Mouse (Mus musculus): ENCODE data around the gene Hist2h2ac. TPM values are rescaled to one million over a fixed set of nuclear protein-coding genes. Genes with fewer than 3 reads are reported as not detected.
"Not testable (repeated sequence)": the region's sequence is repeated elsewhere in the genome, so short reads cannot be mapped to it uniquely, and the experiment has no call there.

Gene Hist2h2ac
- total and polyA plus RNA-seq, 2 experiments from 2014 or later = 1.9 to 471 TPM

GRCm38 (mm10) chr3:96179531-96179930, 41.1 kb downstream of the Hist2h2ac start:
- no peak overlapping the region for H3K27ac ChIP-seq (ENCODE audit: low read depth, low read length)

GRCm38 (mm10) chr3:96178902-96179301, 41.8 kb downstream of the Hist2h2ac start:
- Histone ChIP-seq H3K9ac (no peak overlapping the region), H3K4me3 (ENCODE audit: low read depth, low read length) (no peak overlapping the region), H3K9me3 (ENCODE audit: low read length) (no peaks in the 10 kb centered on the region), H3K27ac (ENCODE audit: low read depth, low read length) (no peak overlapping the region), H3K27me3 (ENCODE audit: insufficient read depth, low read length) (no peaks in the 10 kb centered on the region), H3K4me2 (ENCODE audit: low read depth) (no peak overlapping the region), H3K36me3 (ENCODE audit: insufficient read depth) (peaks cover 39% of the 10 kb centered on the region), H3K4me1 (ENCODE audit: insufficient read depth) (peaks cover 4% of the 10 kb centered on the region)
- ATAC-seq = no peak
- TF ChIP-seq CTCF (IDR thresholded peaks at IDR 0.05; ENCODE audit: low read depth) = no peak
- 86% methylated on average over 2 of the region's 2 CpGs for WGBS
- DNase-seq = no peak

More at GRCm38 (mm10) chr3:96179531-96179930, 41.1 kb downstream of the Hist2h2ac start:
- ATAC-seq = no peak
- Histone ChIP-seq H3K9ac (no peak overlapping the region), H3K36me3 (ENCODE audit: insufficient read depth) (peaks cover 33% of the 10 kb centered on the region), H3K27me3 (ENCODE audit: insufficient read depth, low read length) (no peaks in the 10 kb centered on the region), H3K9me3 (ENCODE audit: low read length) (no peaks in the 10 kb centered on the region), H3K4me2 (ENCODE audit: low read depth) (no peak overlapping the region), H3K4me1 (ENCODE audit: insufficient read depth) (peaks cover 4% of the 10 kb centered on the region), H3K4me3 (ENCODE audit: low read depth, low read length) (no peak overlapping the region)
- 47% methylated on average over 4 of the region's 4 CpGs for WGBS
- no peak for DNase-seq
- TF ChIP-seq CTCF (IDR thresholded peaks at IDR 0.05; ENCODE audit: low read depth) = no peak

GRCm38 (mm10) chr3:96178427-96178826, 42.3 kb downstream of the Hist2h2ac start:
- Histone ChIP-seq H3K4me1 (ENCODE audit: insufficient read depth) (peaks cover 4% of the 10 kb centered on the region), H3K36me3 (ENCODE audit: insufficient read depth) (peaks cover 39% of the 10 kb centered on the region), H3K27ac (ENCODE audit: low read depth, low read length) (no peak overlapping the region), H3K9me3 (ENCODE audit: low read length) (no peaks in the 10 kb centered on the region), H3K27me3 (ENCODE audit: insufficient read depth, low read length) (no peaks in the 10 kb centered on the region), H3K4me2 (ENCODE audit: low read depth) (no peak overlapping the region), H3K4me3 (ENCODE audit: low read depth, low read length) (no peak overlapping the region), H3K9ac (no peak overlapping the region)
- DNase-seq (no peak), ATAC-seq (no peak)
- WGBS = 93% methylated on average over 4 of the region's 4 CpGs
- TF ChIP-seq CTCF (IDR thresholded peaks at IDR 0.05; ENCODE audit: low read depth) = no peak

DNA sequence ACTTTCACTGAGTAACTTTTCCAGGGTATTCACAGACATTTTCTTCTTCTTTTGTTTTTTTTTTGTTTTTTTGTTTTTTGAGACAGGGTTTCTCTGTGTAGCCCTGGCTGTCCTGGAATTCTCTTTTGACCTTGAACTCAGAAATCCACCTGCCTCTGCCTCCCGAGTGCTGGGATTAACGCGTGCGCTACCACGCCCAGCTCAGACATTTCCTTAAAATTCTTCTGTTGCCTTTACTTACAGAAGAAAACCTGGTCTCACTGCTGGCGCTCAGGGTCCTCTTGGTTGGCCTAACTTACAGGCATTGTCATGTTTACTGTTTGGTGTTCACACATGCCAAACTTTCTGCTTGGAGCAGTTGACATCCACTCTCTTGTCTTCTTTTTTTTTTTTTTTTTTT, 45.4 kb downstream of the Hist2h2ac start:
- no peak overlapping the region for H3K27ac ChIP-seq (ENCODE audit: low read depth, low read length)
- H3K36me3 ChIP-seq (ENCODE audit: insufficient read depth) = peaks cover 39% of the 10 kb centered on the region
- WGBS = 93% methylated on average over 6 of the region's 6 CpGs
- H3K9ac ChIP-seq = no peak overlapping the region
- H3K4me3 ChIP-seq (ENCODE audit: low read depth, low read length) = no peak overlapping the region
- no peak overlapping the region for H3K4me2 ChIP-seq (ENCODE audit: low read depth)
- no peak for ATAC-seq
- H3K4me1 ChIP-seq (ENCODE audit: insufficient read depth) = peaks cover 8% of the 10 kb centered on the region
- DNase-seq = no peak
- no peaks in the 10 kb centered on the region for H3K9me3 ChIP-seq (ENCODE audit: low read length)
- no peak for TF ChIP-seq CTCF (IDR thresholded peaks at IDR 0.05; ENCODE audit: low read depth)
- H3K27me3 ChIP-seq (ENCODE audit: insufficient read depth, low read length) = no peaks in the 10 kb centered on the region

DNA sequence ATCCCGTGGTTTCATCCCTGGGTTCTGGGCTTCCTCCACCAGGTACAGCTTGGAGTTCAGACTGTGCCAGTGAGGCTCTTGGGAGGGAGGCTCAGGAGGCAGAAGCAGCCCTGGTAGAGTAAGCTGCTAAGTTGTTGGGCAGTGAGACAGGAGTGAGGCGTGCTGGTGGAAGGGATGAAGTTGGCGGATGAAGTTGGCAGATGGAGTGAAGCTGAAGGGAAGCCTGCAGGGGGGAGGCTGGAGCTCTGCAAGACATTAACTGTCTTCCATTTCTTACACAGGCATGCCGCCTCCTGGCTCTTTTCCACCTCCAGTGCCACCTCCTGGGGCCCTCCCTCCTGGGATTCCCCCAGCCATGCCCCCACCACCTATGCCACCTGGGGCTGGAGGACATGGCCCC, 46.6 kb downstream of the Hist2h2ac start:
- H3K36me3 ChIP-seq (ENCODE audit: insufficient read depth) = peaks cover 39% of the 10 kb centered on the region
- not testable (repeated sequence) for H3K9ac ChIP-seq; H3K9me3 ChIP-seq (ENCODE audit: low read length); DNase-seq; ATAC-seq; H3K27me3 ChIP-seq (ENCODE audit: insufficient read depth, low read length); H3K4me3 ChIP-seq (ENCODE audit: low read depth, low read length); H3K4me2 ChIP-seq (ENCODE audit: low read depth); H3K27ac ChIP-seq (ENCODE audit: low read depth, low read length); H3K4me1 ChIP-seq (ENCODE audit: insufficient read depth)
- 84% methylated on average over 4 of the region's 4 CpGs for WGBS

DNA sequence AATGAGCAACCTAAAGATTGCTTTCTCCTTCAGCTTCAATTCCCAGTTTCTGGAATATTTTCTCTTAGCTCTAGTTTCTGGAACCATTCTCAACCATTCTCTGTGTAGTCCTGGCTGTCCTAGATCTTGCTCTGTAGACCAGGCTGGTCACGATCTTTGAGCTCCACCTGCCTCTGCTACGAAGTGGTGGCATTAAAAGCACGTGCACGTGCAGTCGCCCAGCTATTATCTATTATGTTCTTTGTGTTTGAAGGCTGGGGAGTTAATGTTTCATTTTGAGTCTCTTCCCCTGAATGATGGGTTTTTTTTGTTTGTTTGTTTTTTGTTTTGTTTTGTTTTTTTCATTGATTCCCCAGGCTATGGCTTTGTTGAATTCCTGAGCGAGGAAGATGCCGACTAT, 47.5 kb downstream of the Hist2h2ac start:
- H3K27ac ChIP-seq (ENCODE audit: low read depth, low read length) = peak overlapping the region; percentile 97; the same call in 1 of the 2 replicates
- peaks cover 36% of the 10 kb centered on the region for H3K36me3 ChIP-seq (ENCODE audit: insufficient read depth)
- peak overlapping the region; percentile 86 for H3K9ac ChIP-seq
- no peaks in the 10 kb centered on the region for H3K9me3 ChIP-seq (ENCODE audit: low read length)
- H3K4me3 ChIP-seq (ENCODE audit: low read depth, low read length) = peak overlapping the region; percentile 87
- no peak for DNase-seq
- H3K4me2 ChIP-seq (ENCODE audit: low read depth) = peak overlapping the region; percentile 83
- WGBS = 33% methylated on average over 7 of the region's 7 CpGs
- ATAC-seq = no peak
- no peaks in the 10 kb centered on the region for H3K27me3 ChIP-seq (ENCODE audit: insufficient read depth, low read length)
- no peak for TF ChIP-seq CTCF (IDR thresholded peaks at IDR 0.05; ENCODE audit: low read depth)
- peaks cover 8% of the 10 kb centered on the region for H3K4me1 ChIP-seq (ENCODE audit: insufficient read depth)

DNA sequence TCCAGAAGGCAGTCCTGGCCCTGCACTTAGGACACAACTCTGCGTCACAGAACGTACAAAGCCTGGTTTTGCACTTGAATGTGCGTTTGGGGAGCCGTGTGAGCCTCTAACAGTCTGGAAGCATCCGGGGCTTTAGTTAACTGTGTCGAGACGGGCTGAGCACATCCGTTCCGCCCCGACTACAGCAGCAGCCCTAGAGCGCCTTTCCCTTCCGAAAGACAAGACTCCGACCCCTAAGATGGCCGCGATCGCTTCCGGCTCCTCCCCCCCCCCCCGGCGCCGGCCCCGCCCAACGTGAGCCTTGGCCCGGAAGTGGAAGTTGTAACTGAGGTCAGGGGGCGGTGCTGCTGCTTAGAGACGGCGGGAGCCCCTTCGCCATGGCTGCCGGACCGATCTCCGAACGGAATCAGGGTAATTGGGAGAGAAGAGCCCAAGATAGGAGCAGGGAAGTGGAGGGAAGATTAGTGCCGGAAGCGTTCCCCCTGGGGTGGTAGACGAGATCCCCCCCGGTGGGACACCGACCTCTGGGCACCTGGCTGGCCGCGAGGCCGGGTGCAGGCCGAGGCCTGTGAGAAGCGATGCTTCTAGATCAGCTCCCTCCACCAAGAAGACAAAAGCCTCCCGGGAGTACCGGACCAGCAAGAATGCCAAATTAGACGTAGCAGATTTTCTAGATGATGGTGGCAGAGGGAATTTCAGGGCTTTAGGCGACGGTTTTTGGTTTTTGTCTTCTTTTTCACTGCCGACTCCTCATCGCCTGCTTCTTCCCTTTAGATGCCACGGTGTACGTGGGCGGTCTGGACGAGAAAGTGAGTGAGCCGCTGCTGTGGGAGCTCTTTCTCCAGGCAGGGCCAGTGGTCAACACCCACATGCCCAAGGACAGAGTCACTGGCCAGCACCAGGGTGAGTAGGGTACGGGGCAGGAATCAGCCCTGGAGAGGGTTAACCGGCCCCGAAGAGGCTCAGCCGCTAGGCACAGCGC, 48.2 kb downstream of the Hist2h2ac start, which contains the start of gene Sf3b4:
Sf3b4 (plus strand) TSS at position 136 of the 982 bp plus-strand sequence.
- Histone ChIP-seq H3K4me2 (ENCODE audit: low read depth) (peak within 1 kb of the TSS; percentile 83), H3K9ac (peak within 1 kb of the TSS; percentile 86), H3K9me3 (ENCODE audit: low read length) (no peaks in the 10 kb centered on the region), H3K36me3 (ENCODE audit: insufficient read depth) (peaks cover 31% of the 10 kb centered on the region), H3K4me3 (ENCODE audit: low read depth, low read length) (peak within 1 kb of the TSS; percentile 87), H3K27ac (ENCODE audit: low read depth, low read length) (peak within 1 kb of the TSS; percentile 97), H3K4me1 (ENCODE audit: insufficient read depth) (peaks cover 8% of the 10 kb centered on the region), H3K27me3 (ENCODE audit: insufficient read depth, low read length) (no peaks in the 10 kb centered on the region)
- peak; percentile 98 for ATAC-seq
- DNase-seq = peak; percentile 95
- WGBS = 1% methylated on average over 57 of the region's 58 CpGs
- TF ChIP-seq CTCF (IDR thresholded peaks at IDR 0.05; ENCODE audit: low read depth) = no peak

All from forebrain, postnatal 0 days (tissue).